In genomic region chr17:9631081-9631480, GRCm38 (mm10) we compare ENCODE assay signal across 24 mouse cellular contexts. TPM values are rescaled to one million over a fixed set of nuclear protein-coding genes. Genes with fewer than 3 reads are reported as not detected.
DNase-seq lines count a peak whose midpoint lies in the region; ATAC-seq lines count a peak whose summit lies in the region.
"Had no signal": no experiment of that assay in that cellular context is flagged by ENCODE, and none has a peak within 500 bp of the region (broad histone marks: within the 10 kb centered on the region; RNA-seq: fewer than 3 reads in every experiment).

No protein-coding gene starts in this region.

- H3K36me3 ChIP-seq in hindbrain, embryonic 12.5 days, result no peaks in the 10 kb centered on the region
- no peaks in the 10 kb centered on the region for H3K36me3 ChIP-seq in hindbrain, embryonic 13.5 days
- H3K36me3 ChIP-seq: limb, embryonic 13.5 days; liver, embryonic 13.5 days had no signal

- H3K27ac ChIP-seq in hindbrain, embryonic 12.5 days, result no peak overlapping the region
- no peak overlapping the region for H3K27ac ChIP-seq in hindbrain, embryonic 13.5 days
- H3K27ac ChIP-seq: kidney, postnatal 0 days; limb, embryonic 13.5 days; liver, embryonic 13.5 days had no signal

- H3K9ac ChIP-seq in hindbrain, embryonic 12.5 days, result no peak overlapping the region
- H3K9ac ChIP-seq in hindbrain, embryonic 13.5 days, result no peak overlapping the region
- H3K9ac ChIP-seq: limb, embryonic 13.5 days; liver, embryonic 13.5 days; lung, embryonic 14.5 days had no signal

- no peaks in the 10 kb centered on the region for H3K9me3 ChIP-seq in hindbrain, embryonic 12.5 days (replicated peaks)
- no peaks in the 10 kb centered on the region for H3K9me3 ChIP-seq in hindbrain, embryonic 13.5 days
- H3K9me3 ChIP-seq: limb, embryonic 13.5 days; liver, embryonic 13.5 days had no signal

- no peak overlapping the region for H3K4me2 ChIP-seq in hindbrain, embryonic 12.5 days (replicated peaks)
- H3K4me2 ChIP-seq in hindbrain, embryonic 13.5 days, result no peak overlapping the region
- H3K4me2 ChIP-seq: heart, embryonic 11.5 days; limb, embryonic 13.5 days; liver, embryonic 13.5 days; lung, embryonic 14.5 days had no signal

- peak; percentile 3 for DNase-seq in cerebellum, adult 9-11 months
- DNase-seq in cerebellum, postnatal 10 days, result no peak
- DNase-seq in ZHBTc4 (ENCODE audit: low read depth, low spot score), result peak; percentile 15
- peak; percentile 34 for DNase-seq in mesoderm, embryonic 11.5 days (ENCODE audit: low read depth, low spot score)
- no peak for DNase-seq in urinary bladder, postnatal 4 days (ENCODE audit: low spot score in 2 of 2)
- no peak for DNase-seq in spleen, adult 18-20 months
- DNase-seq: adrenal gland, postnatal 25 days; cerebellum, adult 11-12 months; heart, postnatal 10 days; kidney, adult 18-20 months; layer of hippocampus, postnatal 36 days; liver, embryonic 13.5 days; lung, embryonic 14.5 days; lung, postnatal 36 days; right cerebral cortex, postnatal 25 days; thymus, adult 2 months had no signal

- peak; percentile 54; the same call in 1 of the 2 replicates for ATAC-seq in hindbrain, embryonic 12.5 days (ENCODE audit: low FRiP score)
- ATAC-seq in hindbrain, embryonic 13.5 days (ENCODE audit: low FRiP score), result no peak
- ATAC-seq: Patski had no signal

- H3K4me3 ChIP-seq in hindbrain, embryonic 12.5 days, result no peak overlapping the region
- no peak overlapping the region for H3K4me3 ChIP-seq in hindbrain, embryonic 13.5 days
- H3K4me3 ChIP-seq: limb, embryonic 13.5 days; liver, embryonic 13.5 days had no signal

- 54% methylated on average over 1 of the region's 1 CpGs for WGBS in hindbrain, embryonic 12.5 days
- WGBS in hindbrain, embryonic 13.5 days, result 30% methylated on average over 1 of the region's 1 CpGs

- H3K27me3 ChIP-seq in hindbrain, embryonic 12.5 days, result no peaks in the 10 kb centered on the region
- H3K27me3 ChIP-seq in hindbrain, embryonic 13.5 days, result no peaks in the 10 kb centered on the region
- H3K27me3 ChIP-seq: limb, embryonic 13.5 days; liver, embryonic 13.5 days had no signal

- H3K4me1 ChIP-seq in hindbrain, embryonic 12.5 days, result 0 out of 2 replicates have a peak, but pooled peaks cover 9% of the 10 kb centered on the region
- peaks cover 10% of the 10 kb centered on the region; the same call in 1 of the 2 replicates for H3K4me1 ChIP-seq in hindbrain, embryonic 13.5 days (replicated peaks)
- H3K4me1 ChIP-seq: limb, embryonic 13.5 days; liver, embryonic 13.5 days had no signal

RNA-seq across cellular contexts. Expression of gene Pabpc6, which starts 38.4 kb away (rescaled TPM):
- not detected in 2 replicates for polyA plus RNA-seq in hindbrain, embryonic 12.5 days (2016; fragmentation: Nextera tagmentation; extraction: Ambion mirVana)
- not detected in 2 replicates for polyA plus RNA-seq in hindbrain, embryonic 13.5 days (2015; fragmentation: Nextera tagmentation; extraction: Ambion mirVana)
- polyA plus RNA-seq: embryonic facial prominence, embryonic 14.5 days; heart, embryonic 11.5 days; kidney, postnatal 0 days; limb, embryonic 13.5 days; liver, embryonic 13.5 days; lung, embryonic 14.5 days; Patski; stomach, embryonic 16.5 days had no signal

Comparison
In these comparisons a context has a peak if more than half of its experiments do, and no peak if none do; other contexts are left out.
1. DNase-seq: peak in cerebellum, adult 9-11 months (single experiment), ZHBTc4 (single experiment) and mesoderm, embryonic 11.5 days (single experiment); none in cerebellum, postnatal 10 days (0 of 2), urinary bladder, postnatal 4 days (0 of 2) and spleen, adult 18-20 months (0 of 2).